Mouse (Mus musculus): ENCODE data around the gene Slc16a6.

DNA sequence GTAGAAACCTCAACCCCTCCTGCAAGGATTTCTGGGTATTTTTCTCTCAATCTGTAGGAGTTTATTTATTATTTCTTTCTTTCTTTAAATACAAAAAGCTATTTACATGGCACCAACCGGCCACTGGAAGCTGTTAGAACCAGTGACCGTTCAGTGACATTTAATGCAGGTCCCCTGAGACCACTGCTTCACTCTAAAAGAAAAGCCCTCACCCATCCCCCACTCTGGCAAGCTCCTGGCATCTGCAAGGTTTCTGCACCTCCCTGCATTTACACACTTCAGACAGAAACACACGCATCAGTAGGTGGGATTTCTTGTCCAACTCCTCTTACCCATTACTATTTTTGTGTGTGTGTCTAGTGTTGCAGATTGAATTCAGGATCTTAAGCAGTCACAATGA, 33.7 kb upstream of the Slc16a6 start:
- no peak for TF ChIP-seq EP300 (IDR thresholded peaks at IDR 0.05; ENCODE audit: insufficient read depth, low read depth, low read length)
- TF ChIP-seq POLR2A (IDR thresholded peaks at IDR 0.05; ENCODE audit: insufficient read depth, low read depth, low read length): no peak
- no peak for TF ChIP-seq CTCF (IDR thresholded peaks at IDR 0.05)
